Mouse (Mus musculus): ENCODE data around the gene Hk2.

GRCm38 (mm10) chr6:82699831-82700230 lies 74.4 kb downstream of the Hk2 start:
- TF ChIP-seq POLR2A (IDR thresholded peaks at IDR 0.05; ENCODE audit: control insufficient read depth, low read depth, low read length) = no peak
- TF ChIP-seq CTCF (IDR thresholded peaks at IDR 0.05; ENCODE audit: control insufficient read depth, insufficient read depth, insufficient replicate concordance, low read depth, low read length) = no peak

Measured in testis, adult 2 months (tissue).